Mouse (Mus musculus) forebrain, postnatal 0 days (tissue): ENCODE data around the gene Frmd4b. TPM values are rescaled to one million over a fixed set of nuclear protein-coding genes. Genes with fewer than 3 reads are reported as not detected.

Source experiments
- ATAC-seq: fragments of 200-750 bp; cut with Nextera tagmentation; 2 replicates; pipeline ENCODE4 v1.8.0; 2017; ENCODE audit warnings: mild to moderate bottlenecking, moderate library complexity
- DNase-seq: peaks from one replicate; pipeline ENCODE4 v3.0.0-alpha.2; 2015
- H3K27ac ChIP-seq: fragments of 300-500 bp; sonication (generic); 2 replicates; pipeline ENCODE4 v1.5.1; 2014; ENCODE audit warnings: low read depth, mild to moderate bottlenecking, antibody characterized with exemption, low read length, moderate library complexity, mixed read lengths
- H3K27me3 ChIP-seq: fragments of 300-500 bp; sonication (generic); 2 replicates; pipeline ENCODE4 v1.6.1; 2014; ENCODE audit warnings: mild to moderate bottlenecking, low read length, mixed read lengths; ENCODE audit not compliant: insufficient read depth
- H3K36me3 ChIP-seq: fragments of 300-500 bp; sonication (generic); 2 replicates; pipeline ENCODE4 v1.6.1; 2014; ENCODE audit warnings: mild to moderate bottlenecking, moderate library complexity; ENCODE audit not compliant: insufficient read depth
- H3K4me1 ChIP-seq: fragments of 300-500 bp; sonication (generic); 2 replicates; pipeline ENCODE4 v1.6.1; 2014; ENCODE audit warnings: antibody characterized with exemption; ENCODE audit not compliant: insufficient read depth
- H3K4me2 ChIP-seq: fragments of 300-500 bp; sonication (generic); 2 replicates; pipeline ENCODE4 v1.6.1; 2014; ENCODE audit warnings: low read depth, mild to moderate bottlenecking, moderate library complexity
- H3K4me3 ChIP-seq: fragments of 300-500 bp; sonication (generic); 2 replicates; pipeline ENCODE4 v1.5.1; 2014; ENCODE audit warnings: low read depth, low read length, mixed read lengths
- H3K9ac ChIP-seq: fragments of 300-500 bp; sonication (generic); 2 replicates; pipeline ENCODE4 v1.6.1; 2014; ENCODE audit warnings: mild to moderate bottlenecking
- H3K9me3 ChIP-seq: fragments of 300-500 bp; sonication (generic); 2 replicates; pipeline ENCODE4 v1.6.1; 2016; ENCODE audit warnings: low read length
- CTCF ChIP-seq: sonication (generic); IDR thresholded peaks from 2 replicates; pipeline ENCODE4 v1.5.1; 2016; ENCODE audit warnings: antibody characterized with exemption, control low read depth, low read depth
- WGBS: fragments of 180-500 bp; shearing (Covaris S2); extraction: QIAGEN DNeasy Blood & Tissue Kit; methylation state at CpG from one replicate; pipeline ENCODE4 v1.1.7; 2014; 5-methylcytosine and 5-hydroxymethylcytosine counted together
- polyA plus RNA-seq: library from polyadenylated mRNA; unstranded; fragments of >200 nt; fragmentation: Nextera tagmentation; extraction: Ambion mirVana; gene quantifications from 2 replicates; pipeline ENCODE4 v1.2.1, GENCODE M21; 2015
- total RNA-seq: library from RNA; depleted of rRNA; stranded (reverse); fragments of >200 nt; gene quantifications from 2 replicates; pipeline ENCODE4 v1.2.3, GENCODE M21; 2014

The Frmd4b gene
- total and polyA plus RNA-seq, 2 experiments from 2014 or later: 17.0 to 43.7 TPM

- no peak overlapping the region for H3K9ac ChIP-seq
- no peaks in the 10 kb centered on the region for H3K36me3 ChIP-seq
- no peaks in the 10 kb centered on the region for H3K9me3 ChIP-seq
- no peaks in the 10 kb centered on the region for H3K27me3 ChIP-seq
- ATAC-seq: no peak
- H3K4me3 ChIP-seq: no peak overlapping the region
- 0 out of 2 replicates have a peak, but pooled peaks cover 3% of the 10 kb centered on the region for H3K4me1 ChIP-seq
- no peak for TF ChIP-seq CTCF
- H3K27ac ChIP-seq: no peak overlapping the region
- WGBS: 64% methylated on average over 8 of the region's 8 CpGs
- no peak overlapping the region for H3K4me2 ChIP-seq
- DNase-seq: no peak
Observed at GRCm38 (mm10) chr6:97582748-97583147, 34.6 kb downstream of the Frmd4b start.

- Histone ChIP-seq H3K27ac (no peak overlapping the region), H3K36me3 (no peaks in the 10 kb centered on the region), H3K27me3 (no peaks in the 10 kb centered on the region), H3K9ac (no peak overlapping the region), H3K9me3 (no peaks in the 10 kb centered on the region), H3K4me2 (no peak overlapping the region), H3K4me3 (no peak overlapping the region), H3K4me1 (peaks cover 6% of the 10 kb centered on the region)
- no peak for TF ChIP-seq CTCF
- no peak for DNase-seq
- WGBS: 83% methylated on average over 7 of the region's 7 CpGs
- ATAC-seq: no peak
Observed at GRCm38 (mm10) chr6:97581941-97582340, 35.4 kb downstream of the Frmd4b start.

GRCm38 (mm10) chr6:97580479-97581030, 36.8 kb downstream of the Frmd4b start:
- Histone ChIP-seq H3K4me2 (no peak overlapping the region), H3K9me3 (no peaks in the 10 kb centered on the region), H3K27ac (no peak overlapping the region), H3K9ac (no peak overlapping the region), H3K36me3 (no peaks in the 10 kb centered on the region), H3K4me3 (no peak overlapping the region), H3K4me1 (peaks cover 6% of the 10 kb centered on the region), H3K27me3 (no peaks in the 10 kb centered on the region)
- DNase-seq (no peak), ATAC-seq (no peak)
- WGBS: 94% methylated on average over 2 of the region's 2 CpGs
- TF ChIP-seq CTCF: no peak

- H3K9ac ChIP-seq: no peak overlapping the region
- TF ChIP-seq CTCF: no peak
- no peaks in the 10 kb centered on the region for H3K27me3 ChIP-seq
- DNase-seq (no peak), ATAC-seq (no peak)
- H3K4me1 ChIP-seq: peaks cover 6% of the 10 kb centered on the region
- WGBS: 63% methylated on average over 4 of the region's 4 CpGs
- H3K36me3 ChIP-seq: no peaks in the 10 kb centered on the region
- H3K4me3 ChIP-seq: no peak overlapping the region
- H3K9me3 ChIP-seq: no peaks in the 10 kb centered on the region
- no peak overlapping the region for H3K27ac ChIP-seq
- H3K4me2 ChIP-seq: no peak overlapping the region
Observed at GRCm38 (mm10) chr6:97579704-97580103, 37.6 kb downstream of the Frmd4b start.

GRCm38 (mm10) chr6:97578210-97578609, 39.1 kb downstream of the Frmd4b start:
- DNase-seq (peak; percentile 48), ATAC-seq (peak; percentile 59)
- 46% methylated on average over 7 of the region's 7 CpGs for WGBS
- Histone ChIP-seq H3K4me3 (no peak overlapping the region), H3K36me3 (no peaks in the 10 kb centered on the region), H3K27me3 (no peaks in the 10 kb centered on the region), H3K4me1 (peaks cover 6% of the 10 kb centered on the region), H3K9ac (no peak overlapping the region), H3K27ac (peak overlapping the region; percentile 29; the same call in 1 of the 2 replicates), H3K9me3 (no peaks in the 10 kb centered on the region), H3K4me2 (no peak overlapping the region)
- TF ChIP-seq CTCF: no peak

GRCm38 (mm10) chr6:97577349-97577748, 40.0 kb downstream of the Frmd4b start:
- Histone ChIP-seq H3K9me3 (no peaks in the 10 kb centered on the region), H3K27ac (peak overlapping the region; percentile 5; the same call in 1 of the 2 replicates), H3K36me3 (no peaks in the 10 kb centered on the region), H3K4me3 (no peak overlapping the region), H3K9ac (no peak overlapping the region), H3K4me2 (no peak overlapping the region), H3K27me3 (no peaks in the 10 kb centered on the region), H3K4me1 (peaks cover 6% of the 10 kb centered on the region)
- TF ChIP-seq CTCF: no peak
- no peak for ATAC-seq
- DNase-seq: no peak
- WGBS: 31% methylated on average over 4 of the region's 4 CpGs

GRCm38 (mm10) chr6:97576565-97577346, 40.6 kb downstream of the Frmd4b start:
- H3K9me3 ChIP-seq: no peaks in the 10 kb centered on the region
- no peaks in the 10 kb centered on the region for H3K36me3 ChIP-seq
- H3K4me3 ChIP-seq: no peak overlapping the region
- ATAC-seq: peak; percentile 78
- no peak overlapping the region for H3K4me2 ChIP-seq
- H3K4me1 ChIP-seq: peaks cover 6% of the 10 kb centered on the region
- no peak for TF ChIP-seq CTCF
- no peak for DNase-seq
- WGBS: 23% methylated on average over 7 of the region's 7 CpGs
- no peak overlapping the region; the same call in 1 of the 2 replicates for H3K27ac ChIP-seq
- H3K9ac ChIP-seq: no peak overlapping the region
- H3K27me3 ChIP-seq: no peaks in the 10 kb centered on the region
